Mouse (Mus musculus) spleen, postnatal 4 days (tissue): ENCODE measurements around the gene Trnt1.

Source experiments
- DNase-seq, 2 experiments: peaks; one replicate each; pipeline ENCODE4 v3.0.0; 2022; ENCODE audit warnings: low spot score in 2 of 2

Trnt1 gene

DNA sequence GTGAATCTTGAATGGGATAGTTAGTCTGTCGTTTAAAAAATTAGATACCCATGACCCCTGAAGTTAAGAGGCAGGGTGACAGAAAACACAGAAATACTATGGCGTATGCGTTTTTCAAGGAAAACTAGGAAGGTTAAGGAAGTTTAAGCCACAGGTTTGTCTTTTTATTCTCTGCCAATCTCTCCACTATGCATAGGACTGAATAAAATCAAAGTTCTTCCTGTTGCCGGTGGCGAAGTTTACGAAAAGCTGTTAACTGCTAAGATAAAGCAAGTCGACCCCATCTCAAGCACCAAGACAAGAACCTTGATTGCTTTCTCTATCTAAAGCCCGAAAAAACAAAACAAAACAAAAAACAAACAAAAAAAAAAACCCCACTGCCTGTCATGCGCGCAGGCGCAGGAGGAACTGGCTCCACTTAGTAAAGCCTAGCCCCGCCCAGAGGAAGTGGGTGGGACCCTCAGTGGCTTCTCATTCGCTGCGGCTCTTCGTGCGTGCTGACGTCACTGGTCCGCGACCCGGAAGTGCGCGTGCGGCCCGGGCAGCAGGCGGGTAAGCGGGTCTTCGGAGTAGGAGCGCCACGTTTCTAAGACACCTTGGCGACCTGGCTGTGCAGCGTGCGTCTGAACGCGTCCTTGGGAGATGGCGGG is at the start of gene Trnt1:
Gene Trnt1, plus strand, starts transcription at position 481 of the 650 bp plus-strand sequence.
- peak; percentile 96 to 97 for DNase-seq

- no peak for DNase-seq
Observed at GRCm38 (mm10) chr6:106725642-106726041, 43.3 kb upstream of the Trnt1 start.

- no peak for DNase-seq
Observed at GRCm38 (mm10) chr6:106726078-106726477, 42.8 kb upstream of the Trnt1 start.

GRCm38 (mm10) chr6:106727703-106728102 is 41.2 kb upstream of the Trnt1 start:
- DNase-seq = no peak

- no peak for DNase-seq
Observed at GRCm38 (mm10) chr6:106729682-106730314, 39.1 kb upstream of the Trnt1 start.

- no peak for DNase-seq
Observed at GRCm38 (mm10) chr6:106732563-106732962, 36.4 kb upstream of the Trnt1 start.

- no peak for DNase-seq
Observed at GRCm38 (mm10) chr6:106738229-106738628, 30.7 kb upstream of the Trnt1 start.

DNA sequence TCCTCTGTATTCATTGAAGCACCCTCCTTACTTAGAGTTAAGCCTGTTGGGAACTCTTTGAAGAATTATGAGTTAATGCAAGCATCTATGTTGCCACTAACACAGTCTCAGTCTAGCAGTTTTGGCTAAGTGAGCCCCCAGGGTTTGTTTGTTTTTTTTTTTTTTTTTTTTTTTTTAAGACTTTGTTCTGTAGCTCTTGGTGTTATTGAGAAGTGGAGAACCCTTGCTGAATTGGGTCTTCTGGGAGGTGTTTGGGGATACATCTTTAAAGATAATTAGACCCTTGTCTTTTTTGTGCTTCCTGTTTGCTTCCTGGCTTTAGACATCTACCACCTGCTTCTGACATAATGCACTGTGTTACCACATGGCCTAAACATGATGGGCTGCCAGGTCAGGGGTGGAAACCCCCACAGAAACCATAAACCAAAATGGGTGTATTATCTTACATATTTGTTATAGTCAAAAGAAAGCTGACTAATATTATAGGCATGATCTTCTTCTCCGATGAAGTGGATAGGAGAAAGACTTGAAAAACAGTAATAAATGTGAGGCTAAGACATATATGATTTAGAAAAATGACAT is 28.6 kb upstream of the Trnt1 start:
- DNase-seq = no peak

GRCm38 (mm10) chr6:106743556-106744233 is 25.2 kb upstream of the Trnt1 start:
- no peak for DNase-seq

DNA sequence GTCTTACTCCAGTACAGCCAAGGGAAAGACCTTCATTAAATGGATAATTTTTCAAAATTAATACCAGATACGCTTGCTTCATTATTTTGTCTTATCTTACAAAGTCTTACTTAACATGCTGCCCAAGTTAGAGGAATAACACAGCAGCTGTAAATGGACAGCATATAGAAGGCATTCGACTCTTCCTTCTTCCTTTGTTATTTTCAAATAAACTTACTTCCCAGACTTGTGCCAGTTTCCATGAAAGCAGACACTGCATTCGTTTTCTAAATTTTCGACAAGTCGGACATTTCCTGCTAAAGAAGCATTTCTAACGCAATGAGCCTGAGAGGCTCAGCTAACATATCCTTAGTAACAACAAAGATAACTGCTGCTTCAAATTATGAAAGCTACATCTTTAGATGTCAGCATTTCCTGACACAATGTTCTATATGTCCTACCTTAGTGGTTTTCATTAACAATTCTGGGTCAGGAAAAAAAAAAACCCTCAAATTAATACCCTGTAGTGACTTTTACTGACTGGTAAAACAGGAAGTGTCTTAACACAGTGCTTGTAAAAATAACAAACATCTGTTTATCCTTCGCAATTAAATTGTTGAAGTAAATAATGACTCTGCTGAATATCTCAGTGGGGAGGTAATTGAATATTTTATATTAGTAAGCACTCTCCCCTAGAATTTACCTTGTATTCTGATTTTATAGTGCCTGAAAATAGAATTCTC is 23.1 kb upstream of the Trnt1 start:
- DNase-seq = no peak

DNA sequence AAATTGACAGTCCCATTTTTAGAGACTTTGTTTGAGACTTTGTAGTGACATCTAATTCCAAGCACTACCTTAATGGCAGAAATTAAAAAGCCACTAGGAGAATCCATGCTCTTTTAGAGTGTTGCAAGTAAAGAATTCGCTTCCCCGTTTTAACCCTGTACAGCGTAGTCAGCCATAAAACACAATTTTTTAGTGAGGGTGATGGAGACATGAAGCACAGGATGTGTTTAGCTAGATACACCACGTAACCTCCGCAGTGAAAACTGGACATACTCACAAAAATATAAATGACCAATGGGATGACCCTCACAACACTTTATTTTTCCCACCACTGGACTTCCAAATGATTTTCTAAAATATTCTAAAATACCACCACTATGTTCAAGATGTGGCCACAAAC is 21.7 kb upstream of the Trnt1 start:
- no peak for DNase-seq

DNA sequence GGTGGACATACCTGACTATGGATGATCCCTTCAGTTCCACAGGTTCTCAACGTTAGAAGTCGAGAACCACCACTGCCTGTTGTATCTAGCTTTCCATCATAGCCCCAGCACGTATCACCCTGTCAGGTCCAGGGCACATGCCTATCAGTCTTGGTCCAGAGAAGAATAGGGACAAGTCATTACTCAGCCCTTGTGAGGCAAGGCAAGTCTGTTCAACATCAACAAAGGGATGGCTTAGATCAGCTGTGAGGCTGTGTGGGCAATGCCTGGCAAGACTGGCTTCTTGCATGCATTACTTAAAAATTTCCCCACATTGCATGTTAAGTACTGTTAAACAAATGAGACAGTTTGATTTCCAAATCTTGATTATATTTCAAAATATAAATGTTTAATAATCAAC is 21.1 kb upstream of the Trnt1 start:
- DNase-seq = no peak

GRCm38 (mm10) chr6:106748887-106749388 is 20.0 kb upstream of the Trnt1 start, which contains the start of gene Il5ra:
TSS of gene Il5ra (minus strand) at chr6:106749037.
- no peak for DNase-seq

GRCm38 (mm10) chr6:106750291-106750690 is 18.6 kb upstream of the Trnt1 start:
- DNase-seq = no peak

DNA sequence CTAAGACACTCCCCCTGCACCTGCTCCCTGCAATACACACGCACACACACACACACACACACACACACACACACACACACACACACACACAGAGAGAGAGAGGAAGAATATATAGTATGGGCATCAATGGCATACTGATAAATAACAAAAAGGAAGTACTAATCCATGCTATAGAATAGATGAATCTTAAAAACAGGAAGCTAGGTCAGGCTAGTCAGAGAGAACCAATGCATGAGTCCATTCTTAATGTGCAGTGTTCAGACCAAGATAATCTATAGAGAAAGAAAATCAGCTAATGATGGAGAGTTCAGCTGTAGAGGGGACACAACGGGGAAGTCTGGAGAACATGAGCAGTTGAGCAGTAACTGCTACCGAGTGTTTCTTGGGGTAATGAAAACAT is 10.6 kb upstream of the Trnt1 start:
- no peak for DNase-seq

DNA sequence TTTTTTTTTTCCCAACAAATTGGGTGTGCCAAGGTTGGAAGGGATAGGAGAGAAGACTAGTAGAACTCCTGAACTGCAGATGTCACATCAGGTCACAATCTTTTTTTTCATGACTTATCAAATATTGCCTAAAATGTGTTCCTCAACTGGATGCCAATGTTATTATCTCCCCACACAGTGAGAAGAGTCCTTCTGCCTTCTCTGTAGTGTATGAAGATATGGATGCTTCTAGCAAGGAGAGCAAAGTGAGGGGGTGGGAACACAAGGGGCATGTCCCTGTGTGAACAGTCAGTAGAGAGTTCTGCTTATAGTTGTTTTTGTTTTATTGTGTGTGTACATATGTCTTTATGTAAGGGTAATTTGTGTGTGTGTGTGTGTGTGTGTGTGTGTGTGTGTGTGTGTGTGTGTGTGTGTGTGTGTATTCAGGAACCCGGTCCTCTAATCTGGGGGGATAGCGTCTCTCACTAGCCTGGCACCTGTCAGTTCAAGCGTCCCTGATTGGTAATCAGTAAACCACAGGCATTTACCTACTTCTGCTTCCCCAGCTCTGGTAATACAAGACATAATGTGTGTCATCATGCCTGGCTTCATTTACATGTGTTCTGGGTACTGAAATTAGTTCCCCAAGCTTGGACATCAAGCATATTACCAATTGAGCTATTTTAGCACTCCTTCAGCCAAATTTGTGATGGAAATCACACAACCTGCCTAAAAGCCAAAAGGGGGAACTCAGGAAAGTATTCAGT is 8.3 kb upstream of the Trnt1 start:
- DNase-seq = no peak

GRCm38 (mm10) chr6:106761486-106761885 is 7.4 kb upstream of the Trnt1 start:
- no peak for DNase-seq

DNA sequence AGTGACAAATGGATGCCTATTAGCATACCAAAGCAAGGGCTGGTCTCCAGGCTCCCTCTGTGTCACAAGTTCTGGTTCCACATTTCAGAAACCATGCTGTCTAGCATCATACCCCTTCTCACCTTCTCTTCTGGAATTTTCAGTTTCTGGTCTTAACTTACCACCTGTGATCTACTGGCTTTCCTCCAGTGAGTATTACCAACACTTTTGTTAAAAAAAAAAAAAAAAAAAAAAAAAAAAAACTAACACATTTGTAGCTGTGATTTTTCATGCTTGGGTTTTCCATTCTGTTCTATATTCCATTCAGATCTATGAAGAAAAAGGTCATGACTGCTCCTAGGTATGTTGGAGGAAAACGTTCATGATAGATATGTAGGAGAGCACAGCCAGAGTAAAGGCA is 3.0 kb upstream of the Trnt1 start:
- DNase-seq = no peak

DNA sequence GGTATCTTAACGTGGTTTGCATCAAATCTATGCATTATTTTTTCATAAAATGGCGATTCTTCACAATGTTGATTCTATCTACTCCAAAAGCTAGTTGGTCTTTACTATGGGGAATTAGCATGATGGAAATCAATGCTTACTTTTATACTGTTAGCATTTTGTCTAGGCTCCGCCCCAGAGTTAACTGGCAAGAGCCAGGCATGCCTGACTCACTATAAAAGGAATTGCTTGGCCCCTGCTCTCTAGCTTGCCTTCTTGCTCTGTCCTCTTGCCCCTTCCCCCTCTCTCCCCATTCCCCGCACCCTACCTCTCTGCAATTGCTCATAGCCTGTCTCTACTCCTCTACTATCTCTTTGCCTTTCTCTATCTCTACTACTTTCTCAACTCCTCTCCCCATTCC is 2.1 kb upstream of the Trnt1 start:
- DNase-seq = no peak

- no peak for DNase-seq
Observed at GRCm38 (mm10) chr6:106769290-106769866, 458 bp downstream of the Trnt1 start.

- no peak for DNase-seq
Observed at GRCm38 (mm10) chr6:106770046-106770445, 1.1 kb downstream of the Trnt1 start.
